Mouse (Mus musculus) frontal cortex, adult (tissue): ENCODE measurements around the gene Tcea3.

Experiments used
- ATAC-seq: cut with Nextera tagmentation; 2 replicates; pipeline ENCODE4 v1.9.2; 2017; ENCODE audit warnings: mild to moderate bottlenecking, moderate library complexity, mixed read lengths; ENCODE audit not compliant: low TSS enrichment

Tcea3 gene

DNA sequence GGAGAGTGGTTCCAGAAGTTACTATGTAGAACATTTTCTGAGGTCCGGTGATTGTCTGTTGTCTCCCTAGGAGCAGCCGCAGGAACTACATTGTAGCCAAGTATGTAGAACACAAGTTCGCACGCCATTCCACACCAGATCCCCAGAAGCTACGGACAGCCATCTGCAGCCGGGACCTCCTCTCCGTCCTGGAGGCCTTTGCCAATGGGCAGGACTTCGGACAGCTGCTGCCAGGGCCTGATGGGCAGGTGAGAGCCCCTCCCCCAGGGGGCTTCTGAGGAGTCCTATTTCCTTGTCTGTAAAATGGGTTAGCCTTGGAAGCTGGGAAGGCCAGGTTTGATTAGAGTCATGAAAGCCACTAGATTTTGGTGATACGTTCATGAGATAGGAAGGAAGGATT, 8.4 kb upstream of the Tcea3 start:
- no peak for ATAC-seq

- peak; percentile 89 for ATAC-seq
Measured at GRCm38 (mm10) chr4:136239622-136240021, 7.9 kb upstream of the Tcea3 start.

DNA sequence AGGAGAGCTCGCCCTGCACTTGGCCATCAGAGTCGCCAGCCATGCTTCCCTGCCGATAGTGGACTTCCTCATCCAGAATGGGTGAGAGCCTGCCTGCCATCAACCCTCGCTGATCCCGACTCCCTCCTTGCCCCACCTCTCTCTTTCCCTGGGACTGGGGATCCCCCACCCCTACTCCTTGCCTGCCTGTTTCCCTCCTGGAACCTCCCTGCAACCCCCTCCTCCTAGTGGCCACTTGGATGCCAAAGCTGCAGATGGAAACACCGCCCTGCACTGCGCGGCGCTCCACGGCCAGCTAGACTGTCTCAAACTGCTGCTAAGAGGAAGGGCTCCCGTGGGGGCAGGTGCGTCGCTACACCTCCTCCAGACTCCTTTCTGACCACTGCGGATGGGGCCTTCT, 7.4 kb upstream of the Tcea3 start:
- no peak for ATAC-seq

- ATAC-seq = no peak
Measured at GRCm38 (mm10) chr4:136240955-136241354, 6.6 kb upstream of the Tcea3 start.

GRCm38 (mm10) chr4:136242065-136242703, 5.3 kb upstream of the Tcea3 start:
- no peak for ATAC-seq

- ATAC-seq = no peak
Measured at GRCm38 (mm10) chr4:136242728-136243127, 4.8 kb upstream of the Tcea3 start.

GRCm38 (mm10) chr4:136244208-136244607, 3.3 kb upstream of the Tcea3 start:
- ATAC-seq = no peak

GRCm38 (mm10) chr4:136245681-136246080, 1.8 kb upstream of the Tcea3 start:
- no peak for ATAC-seq

- no peak for ATAC-seq
Measured at GRCm38 (mm10) chr4:136246568-136246969, 960 bp upstream of the Tcea3 start.

- peak; percentile 41; the same call in 1 of the 2 replicates for ATAC-seq
Measured at GRCm38 (mm10) chr4:136247386-136247728, 172 bp upstream of the Tcea3 start.

GRCm38 (mm10) chr4:136248464-136249331, 1.2 kb downstream of the Tcea3 start:
- no peak for ATAC-seq

DNA sequence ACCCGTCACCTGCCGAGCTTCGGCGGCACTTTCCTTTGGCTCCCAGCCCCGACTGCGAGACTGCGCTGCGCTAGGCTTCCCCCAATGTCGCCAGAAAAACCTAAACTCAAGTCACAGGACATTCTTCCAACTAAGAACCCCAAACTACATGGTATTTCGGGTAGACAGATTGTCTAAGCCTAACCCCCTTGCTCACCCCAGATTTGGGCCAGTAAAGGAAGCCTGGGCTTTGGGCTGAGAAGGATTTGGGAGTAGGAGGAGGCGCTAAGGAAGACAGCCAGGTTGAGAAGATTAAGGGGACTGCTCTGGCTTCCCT, 1.8 kb downstream of the Tcea3 start:
- no peak for ATAC-seq

DNA sequence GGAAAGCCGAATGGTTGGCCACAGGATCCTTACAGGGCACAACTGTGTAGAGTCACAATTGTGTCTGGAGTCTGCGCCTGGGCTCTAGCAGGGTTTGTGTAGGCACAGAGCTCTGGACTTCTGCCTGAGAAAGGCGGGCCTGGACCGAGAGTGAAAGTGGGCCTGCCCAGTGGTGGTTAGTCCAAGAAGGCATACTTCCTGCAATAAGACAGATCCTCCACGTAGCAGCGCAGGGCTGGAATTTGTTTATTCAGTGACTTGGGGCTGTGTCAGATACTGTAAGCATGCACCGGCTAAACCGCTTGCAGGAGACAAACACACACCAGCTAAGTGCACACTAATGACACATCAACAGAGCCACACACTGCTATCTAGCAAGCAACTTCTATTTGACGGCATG, 2.3 kb downstream of the Tcea3 start:
- peak; percentile 55; the same call in 1 of the 2 replicates for ATAC-seq

- no peak for ATAC-seq
Measured at GRCm38 (mm10) chr4:136255919-136256318, 8.4 kb downstream of the Tcea3 start.

GRCm38 (mm10) chr4:136256696-136257095, 9.2 kb downstream of the Tcea3 start:
- no peak for ATAC-seq

GRCm38 (mm10) chr4:136259916-136260315, 12.4 kb downstream of the Tcea3 start:
- no peak for ATAC-seq

DNA sequence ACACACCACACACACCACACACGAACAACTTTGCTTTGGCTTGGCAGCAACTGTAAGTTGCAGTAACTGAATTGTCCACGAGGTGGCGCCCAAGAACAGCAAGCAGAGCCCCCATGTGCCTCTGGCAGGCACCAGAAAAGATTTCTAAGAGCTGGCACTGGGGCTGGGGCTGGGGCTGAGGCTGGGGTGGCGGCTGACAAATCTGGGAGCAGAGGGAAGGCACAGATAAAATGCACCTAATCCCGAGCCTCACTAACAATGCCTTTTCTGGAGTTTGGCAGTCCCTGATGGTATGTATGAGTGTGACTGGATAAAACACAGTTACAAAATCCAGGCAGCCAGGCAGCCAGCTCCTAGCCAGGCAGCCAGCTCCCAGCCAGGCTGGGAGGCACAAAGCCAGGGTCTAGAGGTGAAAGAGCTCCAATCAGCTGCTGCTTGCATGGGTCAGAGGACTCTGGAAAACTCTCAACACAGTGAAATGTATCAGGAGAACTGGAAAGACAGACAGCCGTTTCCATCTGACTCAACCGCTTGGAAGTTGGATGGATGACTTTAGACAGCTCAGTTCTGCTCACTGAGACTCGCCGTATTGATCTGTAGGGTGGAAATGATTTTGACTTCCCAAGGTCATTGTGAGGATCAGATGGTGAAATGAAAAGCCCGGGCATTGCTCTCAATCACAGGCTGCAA, 13.1 kb downstream of the Tcea3 start:
- peak; percentile 67 for ATAC-seq

DNA sequence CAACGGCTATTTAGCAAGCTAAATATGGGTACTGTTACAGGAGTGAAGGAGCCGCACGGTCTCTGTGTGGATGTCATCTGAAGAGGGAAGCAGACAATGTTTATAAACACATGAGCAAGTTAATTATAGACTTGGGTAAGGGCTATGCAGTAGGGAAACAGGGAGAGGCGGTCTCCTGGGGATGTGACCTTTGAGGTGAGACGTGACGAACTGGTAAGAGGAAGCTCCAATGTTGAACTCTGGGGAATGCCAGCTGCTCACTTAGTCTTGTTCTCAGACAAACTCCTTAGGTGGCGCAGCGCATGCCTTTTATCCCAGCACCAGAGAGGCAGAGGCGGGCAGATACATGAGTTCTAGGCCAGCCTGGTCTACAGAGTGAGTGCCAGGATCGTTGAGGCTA, 14.4 kb downstream of the Tcea3 start:
- ATAC-seq = no peak

- ATAC-seq = no peak
Measured at GRCm38 (mm10) chr4:136263555-136263954, 16.0 kb downstream of the Tcea3 start.

DNA sequence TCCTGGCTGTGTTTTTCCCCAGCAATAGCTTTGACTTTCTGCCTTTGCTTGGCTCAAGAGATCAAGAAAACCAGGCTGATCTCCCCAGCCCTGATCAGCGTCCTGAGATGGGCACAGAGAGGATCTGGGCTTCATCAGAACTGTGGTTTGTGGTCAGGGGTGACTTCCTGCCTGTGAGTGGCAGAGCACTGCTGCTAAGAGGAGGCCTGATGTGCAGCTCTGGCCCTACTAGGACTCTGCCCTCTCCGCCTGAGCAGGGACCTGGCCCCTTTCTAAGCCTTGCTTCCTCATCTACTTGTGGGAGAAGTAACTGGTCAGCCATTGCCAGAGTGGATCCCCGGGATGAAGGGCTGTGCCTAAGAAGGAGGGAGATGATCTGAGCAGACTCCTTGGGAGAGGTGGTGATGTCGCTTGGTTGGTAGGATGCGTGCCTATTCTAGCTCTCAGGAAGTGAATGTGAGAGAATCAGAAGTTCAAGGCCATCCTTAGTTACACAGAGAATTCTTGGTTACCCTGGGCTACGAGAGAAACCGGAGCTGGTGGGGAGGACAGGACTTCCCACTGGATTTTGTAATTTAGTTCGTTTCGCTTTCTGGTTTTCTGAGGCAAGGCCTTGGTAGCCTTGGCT, 19.3 kb downstream of the Tcea3 start:
- no peak for ATAC-seq

- no peak for ATAC-seq
Measured at GRCm38 (mm10) chr4:136268912-136269311, 21.4 kb downstream of the Tcea3 start.

DNA sequence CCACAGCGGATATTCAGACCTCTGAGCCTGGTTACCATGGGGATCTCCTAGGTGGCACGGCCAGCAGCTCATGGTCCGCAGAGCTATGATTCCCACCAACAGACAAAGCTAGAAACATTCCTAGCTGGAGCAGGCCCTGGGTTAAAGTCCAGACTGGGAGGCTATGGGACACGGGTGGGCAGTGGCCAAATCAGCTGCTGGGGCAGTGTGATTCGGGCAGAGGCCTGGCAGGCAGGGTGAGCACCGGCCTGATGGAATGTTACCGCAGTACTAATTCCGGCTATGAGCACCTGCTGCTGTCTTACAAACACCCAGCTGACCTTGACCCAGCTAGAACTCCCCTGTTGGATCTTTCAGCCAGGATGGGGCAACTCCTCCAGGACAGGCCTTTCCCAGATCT, 23.1 kb downstream of the Tcea3 start:
- no peak for ATAC-seq

- ATAC-seq = no peak
Measured at GRCm38 (mm10) chr4:136281097-136281496, 33.6 kb downstream of the Tcea3 start.
